Mouse (Mus musculus) erythroblast, embryonic 14.5 days (primary cell): ENCODE data around the gene Mindy4. TPM values are rescaled to one million over a fixed set of nuclear protein-coding genes. Genes with fewer than 3 reads are reported as not detected.

ENCODE experiments used
- H3K27me3 ChIP-seq: 2 replicates; pipeline ENCODE4 v1.6.1; 2012; ENCODE audit warnings: inconsistent platforms; ENCODE audit not compliant: control insufficient read depth
- H3K36me3 ChIP-seq: 2 replicates; pipeline ENCODE4 v1.6.1; 2012; ENCODE audit warnings: mild to moderate bottlenecking, inconsistent platforms; ENCODE audit not compliant: control insufficient read depth
- H3K4me1 ChIP-seq: 2 replicates; pipeline ENCODE4 v1.6.1; 2012; ENCODE audit warnings: inconsistent platforms; ENCODE audit not compliant: control insufficient read depth
- H3K4me3 ChIP-seq: replicated peaks from 2 replicates; pipeline ENCODE3; 2012; ENCODE audit warnings: moderate library complexity, mild to moderate bottlenecking, inconsistent platforms
- H3K9me3 ChIP-seq: 2 replicates; pipeline ENCODE4 v1.6.1; 2012; ENCODE audit warnings: low read length, inconsistent platforms, mixed read lengths; ENCODE audit not compliant: control insufficient read depth
- GATA1 ChIP-seq: IDR thresholded peaks from 2 replicates; pipeline ENCODE4 v1.6.1; 2012; ENCODE audit warnings: low read length, inconsistent platforms, mixed read lengths
- TAL1 ChIP-seq: IDR thresholded peaks from 3 replicates; pipeline ENCODE4 v1.6.1; 2012; ENCODE audit warnings: low read length, inconsistent platforms, mixed read lengths
- polyA plus RNA-seq: library from polyadenylated mRNA; stranded (reverse); fragments of >175 nt; gene quantifications from 2 replicates; pipeline ENCODE4 v1.2.3, GENCODE M21; 2012

The Mindy4 gene
- polyA plus RNA-seq, 1 experiment: 0.01 TPM

DNA sequence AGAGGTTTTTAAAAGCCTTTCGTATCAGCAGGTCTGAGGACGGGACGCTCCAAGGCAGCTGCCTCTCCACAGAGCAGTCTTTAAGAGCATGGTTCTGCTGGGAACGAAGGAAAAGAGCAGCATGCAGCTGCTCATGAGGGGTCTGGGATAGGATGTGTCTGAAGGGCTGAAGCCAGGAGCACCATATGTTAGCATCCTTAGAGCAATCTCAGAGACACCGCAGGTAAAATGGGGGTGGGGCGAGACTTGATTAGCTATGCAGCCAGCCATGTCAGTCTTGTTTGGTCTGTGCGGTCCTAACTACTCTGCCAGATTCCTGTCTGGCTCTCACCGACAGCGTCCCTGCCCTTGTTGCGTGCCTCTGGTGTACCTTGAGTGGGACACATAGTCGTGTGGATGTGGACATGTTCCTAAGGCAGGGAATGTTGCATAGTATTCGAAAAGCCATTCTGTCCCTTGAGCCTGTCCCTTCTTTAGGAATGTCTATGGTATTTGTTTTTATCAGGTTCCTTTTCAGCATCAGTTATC lies 43.8 kb downstream of the Mindy4 start:
- Histone ChIP-seq H3K4me3 (no peak overlapping the region), H3K27me3 (no peaks in the 10 kb centered on the region), H3K4me1 (peaks cover 3% of the 10 kb centered on the region), H3K36me3 (no peaks in the 10 kb centered on the region), H3K9me3 (peaks cover 4% of the 10 kb centered on the region; the same call in 1 of the 2 replicates)
- no peak for TF ChIP-seq TAL1

DNA sequence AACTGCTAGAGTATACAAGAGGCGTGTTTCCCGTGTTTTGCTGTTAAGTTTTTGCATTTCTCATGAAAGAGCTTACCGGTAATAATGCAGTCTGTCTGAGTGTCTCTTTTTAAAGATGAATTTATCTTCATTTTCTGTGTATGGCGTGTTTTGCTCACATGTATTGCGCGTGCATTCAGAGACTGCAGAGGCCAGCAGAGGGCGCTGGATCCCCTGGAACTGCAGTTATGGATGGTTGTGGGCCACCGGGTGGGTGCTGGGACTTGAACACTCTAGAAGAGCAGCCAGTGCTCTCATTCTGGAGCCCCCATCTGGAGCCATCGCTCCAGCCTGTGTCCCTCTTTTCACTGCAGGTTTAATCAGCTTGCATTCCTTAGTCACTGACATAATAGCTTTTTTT lies 46.1 kb downstream of the Mindy4 start:
- no peak for TF ChIP-seq TAL1
- no peak for TF ChIP-seq GATA1
- no peaks in the 10 kb centered on the region for H3K27me3 ChIP-seq
- peaks cover 4% of the 10 kb centered on the region; the same call in 1 of the 2 replicates for H3K9me3 ChIP-seq
- H3K4me3 ChIP-seq: no peak overlapping the region
- H3K36me3 ChIP-seq: no peaks in the 10 kb centered on the region
- H3K4me1 ChIP-seq: peaks cover 9% of the 10 kb centered on the region

DNA sequence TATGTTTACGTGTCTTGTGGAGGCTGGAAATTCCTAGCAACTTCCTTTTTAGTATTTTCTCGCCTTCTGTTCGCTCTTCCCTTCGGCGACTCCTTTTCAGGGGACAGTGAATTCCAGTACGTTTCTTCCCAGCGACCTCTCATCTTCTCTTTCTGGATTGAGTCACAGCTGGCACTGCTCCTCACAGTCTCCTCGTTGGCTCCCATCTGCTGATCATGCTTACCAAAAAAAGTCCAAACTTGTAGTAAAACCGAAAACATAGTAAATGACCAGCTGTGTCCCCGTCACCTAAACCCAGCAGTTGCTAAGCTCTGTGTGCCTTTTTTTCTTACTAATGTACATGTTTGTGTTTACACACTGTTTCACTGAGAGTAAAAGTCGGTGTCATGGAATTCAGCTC lies 47.6 kb downstream of the Mindy4 start:
- H3K4me1 ChIP-seq: peaks cover 16% of the 10 kb centered on the region
- H3K36me3 ChIP-seq: no peaks in the 10 kb centered on the region
- TF ChIP-seq TAL1 (no peak), GATA1 (no peak)
- H3K27me3 ChIP-seq: no peaks in the 10 kb centered on the region
- H3K4me3 ChIP-seq: no peak overlapping the region
- peaks cover 4% of the 10 kb centered on the region; the same call in 1 of the 2 replicates for H3K9me3 ChIP-seq

DNA sequence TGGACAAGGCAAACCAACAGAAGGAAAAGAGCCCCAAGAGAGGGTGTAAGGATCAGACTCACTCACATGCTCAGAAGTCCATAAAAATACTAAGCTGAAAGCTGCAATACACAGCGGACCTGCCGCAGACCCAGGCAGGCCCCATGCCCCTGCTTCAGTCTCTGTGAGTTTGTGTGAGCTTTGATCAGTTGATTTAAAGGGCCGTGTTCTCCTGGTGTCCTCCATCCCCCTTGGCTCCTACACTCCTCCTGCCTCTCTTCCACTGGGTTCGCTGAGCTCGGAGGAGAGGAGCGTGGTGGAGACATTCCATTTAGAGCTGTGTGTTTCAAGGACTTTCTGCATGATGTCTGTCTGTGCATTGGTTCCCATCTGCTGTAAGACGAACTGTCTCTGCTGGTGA lies 48.4 kb downstream of the Mindy4 start:
- H3K4me3 ChIP-seq: no peak overlapping the region
- no peaks in the 10 kb centered on the region for H3K36me3 ChIP-seq
- H3K9me3 ChIP-seq: peaks cover 4% of the 10 kb centered on the region; the same call in 1 of the 2 replicates
- TF ChIP-seq GATA1 (no peak), TAL1 (no peak)
- no peaks in the 10 kb centered on the region for H3K27me3 ChIP-seq
- H3K4me1 ChIP-seq: peaks cover 19% of the 10 kb centered on the region

DNA sequence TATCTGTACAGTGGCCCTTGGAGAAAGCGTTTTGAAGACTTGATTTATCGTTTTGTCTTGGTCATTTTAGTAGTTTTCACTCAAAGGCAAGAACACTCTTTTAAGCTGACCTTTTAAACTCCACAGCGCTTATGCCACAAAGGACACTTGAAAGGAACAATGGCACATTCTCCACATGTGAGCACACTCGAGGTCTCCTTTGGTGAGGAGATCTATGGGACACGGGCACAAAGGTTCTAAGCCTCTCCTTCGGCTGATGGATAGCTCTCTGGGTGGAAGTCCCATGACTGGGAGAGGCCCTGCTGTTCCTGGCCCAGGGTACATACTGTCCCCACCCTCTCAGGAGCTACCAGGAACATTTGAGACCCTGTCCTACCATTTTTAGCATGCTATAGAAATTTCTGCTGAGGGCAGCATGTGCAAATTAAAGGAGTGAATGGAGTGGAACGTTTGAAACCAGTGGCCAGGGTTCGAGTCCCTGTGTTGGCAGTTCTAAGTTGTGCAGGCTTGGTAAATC lies 49.6 kb downstream of the Mindy4 start:
- peaks cover 30% of the 10 kb centered on the region for H3K4me1 ChIP-seq
- H3K27me3 ChIP-seq: no peaks in the 10 kb centered on the region
- H3K36me3 ChIP-seq: no peaks in the 10 kb centered on the region
- no peak overlapping the region for H3K4me3 ChIP-seq
- TF ChIP-seq GATA1 (no peak), TAL1 (no peak)
- peaks cover 4% of the 10 kb centered on the region; the same call in 1 of the 2 replicates for H3K9me3 ChIP-seq

DNA sequence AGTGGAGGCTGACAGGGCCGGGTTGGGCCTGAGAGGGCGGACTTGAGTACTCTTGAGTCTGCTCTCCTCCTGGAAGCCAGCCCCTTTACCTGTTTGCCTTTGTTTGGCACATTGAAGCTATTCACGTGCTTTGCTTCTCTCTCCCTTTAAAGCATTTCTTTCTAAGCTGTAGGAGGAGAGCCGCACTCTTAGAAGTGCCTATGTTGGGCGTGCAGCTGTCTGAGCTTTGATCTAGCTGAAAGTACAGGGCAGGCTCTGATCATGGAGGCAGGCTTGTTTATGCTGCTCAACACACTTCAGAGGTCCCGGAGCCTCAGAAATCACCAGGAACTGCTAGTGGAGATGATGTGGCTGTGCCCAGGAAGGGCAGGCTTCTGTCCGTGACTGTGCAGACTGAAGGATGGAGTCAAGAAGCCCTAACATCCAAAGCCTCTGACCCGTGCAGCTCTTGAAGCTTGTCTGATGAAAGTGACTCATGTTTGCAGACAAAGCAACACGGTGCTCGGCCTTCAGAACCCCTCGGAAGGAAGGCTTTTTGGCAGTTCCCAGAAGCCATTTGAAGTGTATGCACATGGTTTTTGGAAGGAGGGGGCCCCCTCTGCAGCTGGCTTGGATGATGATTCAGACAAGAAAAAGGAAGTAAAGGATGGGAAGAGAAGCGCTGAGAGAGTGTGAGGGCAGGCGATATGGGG lies 53.5 kb downstream of the Mindy4 start:
- H3K27me3 ChIP-seq: no peaks in the 10 kb centered on the region
- H3K36me3 ChIP-seq: no peaks in the 10 kb centered on the region
- no peak for TF ChIP-seq TAL1
- no peak for TF ChIP-seq GATA1
- peaks cover 59% of the 10 kb centered on the region for H3K4me1 ChIP-seq
- no peaks in the 10 kb centered on the region for H3K9me3 ChIP-seq
- H3K4me3 ChIP-seq: no peak overlapping the region

DNA sequence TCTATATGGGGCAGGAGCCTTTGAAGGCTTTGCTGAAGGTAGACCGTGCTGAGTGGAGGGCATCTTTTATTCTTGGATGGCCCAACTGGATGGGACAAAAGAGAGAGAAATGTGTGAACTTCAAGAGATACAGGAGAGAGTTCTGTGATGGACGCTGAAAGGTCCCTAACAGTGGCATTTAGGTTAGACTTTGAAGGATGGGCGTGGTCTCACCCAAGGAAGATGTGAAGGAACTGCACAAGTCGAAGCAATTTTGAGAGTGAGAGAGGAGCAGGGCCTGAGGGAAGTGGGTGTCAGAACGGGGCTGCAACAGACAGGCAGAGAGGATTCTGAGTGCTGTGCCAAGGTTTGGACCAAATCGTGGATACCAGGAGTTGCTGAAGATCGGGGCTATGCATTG lies 54.1 kb downstream of the Mindy4 start:
- Histone ChIP-seq H3K9me3 (no peaks in the 10 kb centered on the region), H3K27me3 (no peaks in the 10 kb centered on the region), H3K4me1 (peaks cover 64% of the 10 kb centered on the region), H3K4me3 (no peak overlapping the region), H3K36me3 (no peaks in the 10 kb centered on the region)
- TF ChIP-seq GATA1: no peak

DNA sequence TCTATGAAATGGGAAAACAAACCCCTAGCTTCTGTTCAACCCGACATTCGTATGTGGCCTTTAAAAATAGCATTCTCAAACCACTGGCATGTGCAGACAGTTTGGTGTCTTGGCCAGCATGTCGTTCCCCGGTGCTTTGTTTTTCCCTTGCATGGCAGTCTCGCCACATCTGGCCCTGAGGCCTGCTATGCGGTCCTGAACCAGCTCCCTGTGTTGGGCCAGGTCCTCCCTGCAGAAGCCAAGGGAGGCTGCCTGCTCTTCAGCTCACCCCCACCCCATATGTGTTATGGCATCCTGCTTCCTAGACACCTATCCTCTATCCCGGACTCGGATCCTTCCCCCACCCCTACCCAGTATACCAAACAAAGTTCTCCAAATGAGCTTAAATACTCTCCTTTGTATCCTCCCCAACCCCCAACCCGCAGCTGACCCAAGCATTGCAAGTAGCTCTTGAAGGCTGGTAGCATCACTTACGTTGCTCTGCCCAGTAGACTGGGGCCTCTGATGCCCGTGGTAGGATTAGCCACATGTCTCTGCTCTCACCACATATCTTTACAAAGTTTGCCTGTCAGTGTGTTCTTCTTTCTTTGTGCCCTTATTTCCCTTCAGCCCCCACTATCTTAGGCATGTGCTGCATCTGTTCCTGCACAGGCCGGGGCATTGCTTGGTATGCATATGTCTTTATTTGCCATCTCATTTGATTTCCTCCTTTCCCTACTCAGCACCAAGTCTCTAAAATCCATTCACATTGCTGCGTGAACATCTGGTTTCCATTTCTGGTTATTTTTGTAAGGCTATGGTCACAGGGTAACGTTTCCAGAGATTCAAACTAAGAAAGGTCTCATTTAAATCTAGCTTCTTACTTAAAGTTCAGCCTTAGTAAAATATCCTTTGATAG lies 55.5 kb downstream of the Mindy4 start:
- no peak overlapping the region for H3K4me3 ChIP-seq
- peaks cover 74% of the 10 kb centered on the region for H3K4me1 ChIP-seq
- TF ChIP-seq TAL1 (no peak), GATA1 (no peak)

DNA sequence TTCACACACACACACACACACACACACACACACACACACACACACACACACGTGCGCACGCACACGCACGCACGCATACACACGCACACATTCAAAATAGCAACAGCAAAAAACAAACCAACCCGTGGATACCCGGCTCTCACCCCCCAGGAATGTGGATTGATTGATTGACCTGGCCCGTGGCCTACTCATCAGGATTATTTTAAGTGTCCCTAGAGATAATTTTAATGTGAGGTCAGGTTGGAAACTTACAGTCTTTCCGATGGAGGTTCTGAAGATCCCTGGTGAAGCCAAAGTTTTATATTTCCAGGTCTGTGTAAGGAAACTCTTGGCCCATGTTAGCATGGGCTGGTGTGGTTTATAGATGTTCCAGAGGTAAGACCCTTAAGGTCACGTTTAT lies 59.0 kb downstream of the Mindy4 start:
- no peaks in the 10 kb centered on the region for H3K27me3 ChIP-seq
- peaks cover 83% of the 10 kb centered on the region for H3K4me1 ChIP-seq

More for the DNA sequence above, 55.5 kb downstream of the Mindy4 start:
- no peaks in the 10 kb centered on the region for H3K27me3 ChIP-seq
- H3K9me3 ChIP-seq: no peaks in the 10 kb centered on the region
- H3K36me3 ChIP-seq: no peaks in the 10 kb centered on the region

More for the DNA sequence above, 59.0 kb downstream of the Mindy4 start:
- Histone ChIP-seq H3K36me3 (peaks cover 4% of the 10 kb centered on the region), H3K4me3 (no peak overlapping the region), H3K9me3 (peaks cover 3% of the 10 kb centered on the region; the same call in 1 of the 2 replicates)
- no peak for TF ChIP-seq GATA1
- no peak for TF ChIP-seq TAL1
